Mouse (Mus musculus) left cerebral cortex, postnatal 14 days (tissue): ENCODE results near the gene Fam172a. TPM values are rescaled to one million over a fixed set of nuclear protein-coding genes. Genes with fewer than 3 reads are reported as not detected.

Experiments used
- DNase-seq, 2 experiments: peaks; one replicate each; pipeline ENCODE4 v3.0.0; 2021 to 2022; ENCODE audit warnings: low spot score in 2 of 2, mixed read lengths in 1 of 2
- intact Hi-C: fragments of 180-260 bp; cut with DNase I; formaldehyde crosslinking; loops from one replicate; pipeline ENCODE4 v1.15.1; 2025
- total RNA-seq, 2 experiments: library from RNA; stranded (reverse); gene quantifications; 2 replicates each; pipeline ENCODE4 v1.2.3; 2021

The Fam172a gene
- total RNA-seq, 2 experiments from 2014 or later = 39.8 to 41.5 TPM

GRCm38 (mm10) chr13:78187833-78188232 is 486.0 kb downstream of the Fam172a start:
- intact Hi-C loops = loop anchor here (10.0 kb wide), 1 partner anchor 1053 kb away; the partner anchor contains the start of genes 2210408I21Rik and Slf1
- no peak for DNase-seq

GRCm38 (mm10) chr13:78189586-78189985 is 487.8 kb downstream of the Fam172a start:
- no peak for DNase-seq
- intact Hi-C loops = loop anchor here (10.0 kb wide), 1 partner anchor 1055 kb away; the partner anchor contains the start of genes 2210408I21Rik and Slf1

- no peak for DNase-seq
- intact Hi-C loops = loop anchor here (5.0 kb wide), 1 partner anchor 301 kb away; no protein-coding TSS in a partner anchor
Observed at GRCm38 (mm10) chr13:78193211-78193610, 491.4 kb downstream of the Fam172a start.

GRCm38 (mm10) chr13:78194135-78194849 is 492.5 kb downstream of the Fam172a start:
- intact Hi-C loops = loop anchor here (5.0 kb wide), 1 partner anchor 302 kb away; no protein-coding TSS in a partner anchor
- no peak for DNase-seq

- intact Hi-C loops = loop anchor here (5.0 kb wide), 2 partner anchors 213 to 303 kb away; no protein-coding TSS in a partner anchor
- DNase-seq = no peak
Observed at GRCm38 (mm10) chr13:78194850-78195600, 493.2 kb downstream of the Fam172a start.

GRCm38 (mm10) chr13:78195601-78196115 is 493.8 kb downstream of the Fam172a start:
- intact Hi-C loops = loop anchor here (5.0 kb wide), 1 partner anchor 213 kb away; no protein-coding TSS in a partner anchor
- DNase-seq = no peak

GRCm38 (mm10) chr13:78196236-78196796 is 494.5 kb downstream of the Fam172a start:
- intact Hi-C loops = loop anchor here (5.0 kb wide), 1 partner anchor 214 kb away; no protein-coding TSS in a partner anchor
- DNase-seq = no peak

DNA sequence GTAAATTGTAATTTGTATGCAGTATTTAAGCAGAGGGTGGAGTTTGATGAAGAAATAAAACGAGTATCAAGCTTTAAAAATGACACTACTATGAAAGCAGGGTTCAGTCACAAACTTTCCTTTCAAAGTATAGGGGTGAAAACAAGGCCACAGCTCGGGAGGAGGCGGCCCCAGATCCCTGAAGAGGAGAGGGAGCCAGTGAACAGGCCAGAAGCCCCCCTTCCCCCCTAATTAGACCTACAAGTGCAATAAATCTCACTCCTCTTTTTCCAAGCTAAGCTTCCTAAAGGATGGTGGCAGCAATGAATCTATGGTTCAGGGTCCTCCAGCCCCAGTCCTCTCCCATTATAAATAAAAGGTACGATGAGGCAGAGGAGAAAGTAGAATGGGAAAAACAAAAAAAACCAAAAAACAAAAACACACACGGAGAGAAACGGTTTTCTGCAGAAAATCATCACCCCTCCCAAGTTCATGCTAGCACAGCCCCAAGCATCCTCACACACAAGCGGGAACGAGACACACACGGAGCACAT is 495.5 kb downstream of the Fam172a start:
- DNase-seq = no peak
- intact Hi-C loops = loop anchor here (5.0 kb wide), 1 partner anchor 215 kb away; no protein-coding TSS in a partner anchor

DNA sequence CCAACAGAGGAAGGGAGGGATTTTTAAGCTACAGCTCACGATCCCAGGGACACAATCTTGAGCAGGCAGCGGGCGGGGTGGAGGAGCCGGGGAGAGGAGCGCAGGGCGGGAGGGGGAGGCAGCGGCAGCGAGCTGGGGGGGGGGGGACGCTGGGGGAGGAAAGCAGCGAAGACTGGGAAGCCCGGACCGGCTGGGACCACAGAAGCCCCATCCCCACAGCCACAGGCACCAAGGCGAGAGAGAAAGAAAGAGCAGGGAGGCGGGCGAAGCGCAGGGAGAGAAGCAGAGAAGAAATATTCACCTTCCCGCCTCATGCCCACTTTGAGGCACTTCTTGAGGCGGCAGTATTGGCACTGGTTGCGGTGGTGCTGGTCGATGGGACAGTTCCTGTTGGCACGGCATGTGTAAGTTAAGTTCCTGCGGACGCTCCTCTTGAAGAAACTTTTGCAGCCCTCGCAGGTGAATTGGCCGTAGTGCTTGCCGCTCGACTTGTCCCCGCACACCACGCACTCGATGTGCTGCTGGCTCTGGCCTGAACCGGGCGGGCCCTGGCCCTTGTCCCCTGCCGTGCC is 496.1 kb downstream of the Fam172a start:
- DNase-seq = peak in 1 of 2 experiments; percentile 32
- intact Hi-C loops = loop anchor here (5.0 kb wide), 1 partner anchor 216 kb away; no protein-coding TSS in a partner anchor

DNA sequence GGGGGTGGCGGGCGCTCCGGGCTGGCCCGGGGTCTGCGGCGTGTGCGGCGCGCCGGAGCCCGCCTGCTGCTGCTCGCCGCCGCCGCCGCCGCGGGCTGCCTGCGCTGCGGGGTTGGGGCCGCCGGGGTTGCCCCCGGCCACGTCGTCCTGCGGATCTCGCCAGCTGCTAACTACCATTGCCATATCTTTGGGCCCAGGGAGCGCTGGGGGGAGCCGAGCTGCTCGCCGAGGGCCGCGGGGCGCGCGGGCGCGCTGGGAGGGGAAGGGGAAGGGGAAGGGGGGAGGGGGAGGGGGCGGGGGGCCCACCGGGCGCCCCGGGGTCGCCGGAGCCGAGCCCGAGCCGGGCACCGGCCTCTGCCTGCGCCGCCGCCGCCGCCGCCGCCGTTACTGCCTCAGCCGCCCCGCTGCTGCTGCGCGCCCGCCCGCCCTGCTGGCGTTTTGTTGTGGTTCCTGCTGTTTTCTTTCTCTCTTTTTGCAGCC is 496.6 kb downstream of the Fam172a start:
- no peak for DNase-seq
- intact Hi-C loops = loop anchor here (5.0 kb wide), 1 partner anchor 216 kb away; no protein-coding TSS in a partner anchor

DNA sequence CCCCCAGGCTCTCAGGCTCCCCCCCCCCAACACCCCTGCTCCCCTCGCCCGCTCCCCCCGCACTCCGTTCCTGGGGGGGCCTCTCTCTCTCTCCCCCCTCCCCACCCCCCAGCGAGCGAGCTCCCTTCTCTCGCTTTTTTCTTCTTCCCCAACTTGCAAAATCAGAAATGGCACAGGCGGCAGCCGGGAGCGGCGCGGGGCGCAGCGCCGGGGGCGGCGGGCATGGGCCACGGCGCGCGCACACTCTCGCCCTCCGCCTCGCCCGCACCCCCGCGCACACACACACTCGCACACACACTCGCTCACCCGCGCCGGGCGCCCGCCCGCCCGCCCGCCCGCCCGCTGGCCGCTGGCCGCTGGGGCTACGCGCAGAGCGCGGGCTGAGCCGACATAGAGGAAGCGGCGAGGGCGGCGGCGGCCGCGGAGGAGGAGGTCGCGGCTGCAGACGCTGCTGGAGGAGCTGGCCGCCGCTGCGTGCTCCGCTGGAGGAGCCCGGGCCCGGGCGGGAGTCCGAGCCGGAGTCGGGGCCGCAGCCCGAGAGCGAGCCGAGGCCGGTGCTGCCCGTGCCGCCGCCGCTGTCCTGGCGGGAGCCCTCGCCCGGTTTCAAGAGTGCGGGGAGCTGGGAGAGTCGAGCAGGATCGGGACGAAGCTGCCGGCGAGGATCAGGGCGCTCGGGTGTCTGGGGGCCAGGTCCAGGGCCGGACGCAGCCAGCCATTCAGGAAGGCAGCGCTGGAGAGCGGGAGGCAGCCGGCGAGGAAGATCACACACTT is 497.2 kb downstream of the Fam172a start:
- intact Hi-C loops = loop anchor here (5.0 kb wide), 1 partner anchor 217 kb away; no protein-coding TSS in a partner anchor
- no peak for DNase-seq

DNA sequence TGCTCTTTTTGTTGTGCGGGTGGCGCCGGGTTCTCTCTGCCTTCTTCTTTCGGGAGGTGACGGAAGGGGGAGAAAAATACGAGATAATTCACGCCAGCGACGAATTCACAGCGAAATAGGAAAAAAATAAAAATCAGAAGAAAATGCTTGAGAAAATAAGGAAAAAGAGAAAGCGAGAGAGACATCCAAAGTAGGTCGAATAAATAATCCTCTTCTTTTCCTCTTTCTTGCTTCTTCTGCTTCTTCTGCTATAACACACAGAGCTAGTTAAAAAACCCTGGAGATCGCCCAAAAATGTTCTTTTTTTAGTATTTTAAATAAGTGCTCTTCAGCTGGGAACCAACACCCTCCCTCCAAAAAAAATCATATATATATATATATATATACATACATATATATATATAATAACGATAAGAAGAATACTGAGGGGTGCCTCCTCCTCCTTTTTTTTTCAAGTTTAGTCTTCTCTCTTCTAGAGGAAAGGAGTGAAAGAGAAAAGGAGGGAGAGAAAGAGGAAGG is 497.9 kb downstream of the Fam172a start, which contains the start of gene Nr2f1:
Gene Nr2f1, minus strand, starts transcription at position 116 of the 519 bp plus-strand sequence.
- DNase-seq = no peak
- intact Hi-C loops = loop anchor here (5.0 to 10.0 kb wide), 7 partner anchors 217 to 1355 kb away; no protein-coding TSS in a partner anchor

DNA sequence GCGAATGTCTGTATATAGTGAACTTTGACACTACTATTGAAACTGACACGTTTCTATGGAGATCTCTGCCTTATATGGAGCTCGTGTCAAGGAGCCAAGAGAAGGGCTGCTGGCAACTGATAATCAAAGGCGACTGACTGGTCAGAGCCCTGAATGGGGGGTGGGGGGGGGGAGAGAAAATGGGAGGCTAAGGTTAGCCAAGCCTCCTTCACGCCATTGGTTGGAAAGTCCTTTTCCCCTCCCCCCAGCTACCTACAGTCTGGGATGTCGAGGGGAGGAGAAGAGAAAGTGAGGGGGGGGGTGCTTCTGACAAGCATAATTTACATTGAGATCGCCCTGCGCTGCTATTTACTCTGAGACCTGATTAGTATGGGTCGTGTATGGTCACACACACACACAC is 498.6 kb downstream of the Fam172a start:
- intact Hi-C loops = loop anchor here (5.0 to 10.0 kb wide), 6 partner anchors 227 to 1356 kb away; no protein-coding TSS in a partner anchor
- peak; percentile 69 to 79 for DNase-seq

- peak; percentile 96 for DNase-seq
- intact Hi-C loops = loop anchor here (5.0 to 10.0 kb wide), 6 partner anchors 226 to 1356 kb away; no protein-coding TSS in a partner anchor
Observed at GRCm38 (mm10) chr13:78200991-78201870, 499.4 kb downstream of the Fam172a start.

DNA sequence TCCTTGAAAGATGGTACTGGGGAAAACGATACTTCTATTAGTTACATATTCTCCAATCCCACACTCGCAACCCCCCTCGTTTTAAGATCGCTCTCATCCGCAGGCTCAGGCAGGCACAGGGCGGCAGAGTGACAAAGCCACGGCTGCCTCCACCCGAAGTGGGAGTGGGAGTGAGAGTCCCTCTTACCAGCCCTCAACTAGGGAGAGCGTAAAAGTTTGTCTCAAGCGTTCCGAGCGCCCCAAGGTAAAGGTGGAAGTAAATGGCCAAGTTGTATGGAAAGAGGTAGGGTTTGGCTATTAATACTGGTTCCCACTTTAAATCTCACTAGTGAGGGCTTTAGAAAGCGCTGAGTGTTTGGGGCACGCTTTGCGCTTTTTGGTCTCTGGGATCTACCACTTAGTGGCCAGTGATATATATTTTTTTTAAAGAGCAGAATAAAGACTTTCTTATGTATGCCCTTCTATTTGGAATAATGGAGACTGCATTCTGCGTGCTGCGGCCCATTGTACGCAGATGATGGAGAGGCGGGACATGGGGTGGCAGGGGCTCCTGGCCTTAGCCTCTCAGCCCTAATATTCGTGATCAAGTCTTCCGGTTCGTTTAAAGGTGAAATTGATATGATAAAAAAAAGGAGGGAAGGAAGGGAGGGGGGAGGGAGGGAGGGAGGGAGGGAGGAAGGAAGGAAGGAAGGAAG is 500.2 kb downstream of the Fam172a start:
- no peak for DNase-seq
- intact Hi-C loops = loop anchor here (2.0 to 10.0 kb wide), 7 partner anchors 225 to 1357 kb away; no protein-coding TSS in a partner anchor
